Mouse (Mus musculus) erythroblast, embryonic 14.5 days (primary cell): Measurements from ENCODE around the gene Tpx2.

Experiments used
- GATA1 ChIP-seq: IDR thresholded peaks from 2 replicates; pipeline ENCODE4 v1.6.1; 2012; ENCODE audit warnings: low read length, inconsistent platforms, mixed read lengths
- TAL1 ChIP-seq: IDR thresholded peaks from 3 replicates; pipeline ENCODE4 v1.6.1; 2012; ENCODE audit warnings: low read length, inconsistent platforms, mixed read lengths

DNA sequence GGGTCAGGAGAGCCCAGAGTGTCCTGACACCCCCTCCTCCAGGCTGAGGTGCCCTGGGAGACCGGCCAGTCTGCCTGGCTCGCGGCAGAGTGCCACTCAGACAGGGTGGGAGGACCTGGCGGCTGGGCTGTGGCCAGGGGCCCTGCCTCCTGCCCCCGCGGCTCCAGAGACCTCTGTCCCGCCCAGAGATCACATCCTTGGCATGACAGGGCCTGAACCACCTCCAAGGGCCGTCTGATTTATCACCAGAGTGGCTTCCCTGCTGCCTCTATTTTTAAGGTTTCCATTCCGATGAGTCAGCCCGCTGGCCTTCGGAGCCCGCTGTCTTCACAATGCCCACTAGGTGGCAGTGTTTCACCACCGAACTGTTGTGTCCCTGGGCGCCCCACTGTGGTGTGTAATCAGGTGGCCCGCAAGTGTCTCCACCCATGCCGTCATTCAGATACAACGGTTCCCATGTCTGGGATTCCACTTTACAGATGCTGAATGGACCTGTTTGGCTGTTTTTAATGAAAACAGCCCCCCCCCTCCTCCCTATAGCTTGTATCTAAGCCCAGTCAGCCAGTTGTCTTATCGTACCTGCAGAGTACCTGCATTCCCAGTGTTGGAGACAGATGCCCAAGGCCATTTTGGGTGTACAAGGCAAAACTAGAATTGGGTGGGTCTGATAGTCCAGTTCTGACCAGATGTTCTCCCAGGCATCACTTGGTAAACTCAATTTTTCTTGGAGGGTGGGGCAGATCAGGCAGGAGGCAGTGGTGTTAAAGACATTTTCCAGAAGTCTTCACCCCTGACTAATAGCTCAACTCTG lies 66.8 kb downstream of the Tpx2 start:
- TF ChIP-seq GATA1 (no peak), TAL1 (no peak)
